8 mouse cellular contexts compared by ENCODE assay signal in the genomic region with DNA sequence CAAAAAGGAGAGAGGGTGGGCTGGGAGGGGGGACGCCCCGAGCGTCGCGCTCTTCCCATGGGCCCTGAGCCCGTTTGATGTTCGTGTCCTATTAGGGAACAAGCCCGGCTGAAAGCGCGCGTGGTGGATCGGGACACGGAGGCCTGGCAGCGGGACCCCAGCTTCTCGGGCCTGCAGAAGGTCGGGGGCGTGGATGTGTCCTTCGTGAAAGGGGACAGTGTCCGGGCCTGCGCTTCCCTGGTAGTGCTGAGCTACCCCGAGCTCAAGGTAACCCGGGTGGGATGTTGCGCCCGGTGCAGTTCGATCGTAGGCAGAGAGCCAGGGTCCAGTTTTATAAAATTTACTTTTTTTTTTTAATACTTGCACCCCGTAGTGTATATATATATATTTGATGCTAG. TPM values are rescaled to one million over a fixed set of nuclear protein-coding genes. Genes with fewer than 3 reads are reported as not detected.
DNase-seq lines count a peak whose midpoint lies in the region; ATAC-seq and TF ChIP-seq lines count a peak whose summit lies in the region.

No protein-coding gene starts in this region.

- no peaks in the 10 kb centered on the region for H3K4me1 ChIP-seq in spleen, adult 2 months (ENCODE audit: control insufficient read depth, insufficient read depth, insufficient read length)
- H3K4me1 ChIP-seq in limb, embryonic 14.5 days (ENCODE audit: control insufficient read depth, insufficient read depth, low read length): peaks cover 14% of the 10 kb centered on the region
- peaks cover 8% of the 10 kb centered on the region; the same call in 1 of the 2 replicates for H3K4me1 ChIP-seq in stomach, embryonic 16.5 days (ENCODE audit: control insufficient read depth, insufficient read depth, low read length)

- no peaks in the 10 kb centered on the region for H3K27me3 ChIP-seq in spleen, adult 2 months (ENCODE audit: control insufficient read depth, insufficient read depth, low read length)
- no peaks in the 10 kb centered on the region for H3K27me3 ChIP-seq in limb, embryonic 14.5 days (ENCODE audit: control insufficient read depth, insufficient read depth, low read length)
- no peaks in the 10 kb centered on the region for H3K27me3 ChIP-seq in stomach, embryonic 16.5 days (ENCODE audit: control insufficient read depth, insufficient read depth, low read length)

- intact Hi-C loops in gastrocnemius, adult 2 months (cut with DNase I): loop anchor here (5.0 kb wide), 1 partner anchor 154 kb away; no protein-coding TSS in a partner anchor
- intact Hi-C loops in gastrocnemius, postnatal 36 days (cut with DNase I): loop anchor here (1.0 kb wide), 1 partner anchor 151 kb away; no protein-coding TSS in a partner anchor

- peak overlapping the region; percentile 78 for H3K9ac ChIP-seq in limb, embryonic 14.5 days (ENCODE audit: low read depth, low read length, severe bottlenecking)
- H3K9ac ChIP-seq in stomach, embryonic 16.5 days (ENCODE audit: low read length): peak overlapping the region; percentile 85

- H3K4me3 ChIP-seq in gastrocnemius, adult 2 months: peak overlapping the region; percentile 93
- H3K4me3 ChIP-seq in spleen, adult 2 months (ENCODE audit: extremely low read depth, insufficient read depth, insufficient read length): peak overlapping the region; percentile 97
- peak overlapping the region; percentile 81 for H3K4me3 ChIP-seq in limb, embryonic 14.5 days (replicated peaks; ENCODE audit: low read length)
- H3K4me3 ChIP-seq in stomach, embryonic 16.5 days (replicated peaks; ENCODE audit: low read length): peak overlapping the region; percentile 68

- H3K27ac ChIP-seq in gastrocnemius, adult 2 months: peak overlapping the region; percentile 99
- H3K27ac ChIP-seq in spleen, adult 2 months (ENCODE audit: insufficient read depth, low read length): peak overlapping the region; percentile 39; the same call in 1 of the 2 replicates
- peak overlapping the region; percentile 78 for H3K27ac ChIP-seq in limb, embryonic 14.5 days (replicated peaks; ENCODE audit: low read depth, low read length)
- peak overlapping the region; percentile 86 for H3K27ac ChIP-seq in stomach, embryonic 16.5 days (ENCODE audit: low read length)

- H3K9me3 ChIP-seq in limb, embryonic 14.5 days (ENCODE audit: control insufficient read depth, low read length): no peaks in the 10 kb centered on the region
- H3K9me3 ChIP-seq in stomach, embryonic 16.5 days (replicated peaks; ENCODE audit: control insufficient read depth, low read length): no peaks in the 10 kb centered on the region

- WGBS in spleen, adult 2 months: 4% methylated on average over 27 of the region's 27 CpGs
- WGBS in limb, embryonic 14.5 days: 5% methylated on average over 27 of the region's 27 CpGs
- 6% methylated on average over 27 of the region's 27 CpGs for WGBS in stomach, embryonic 16.5 days

- DNase-seq in gastrocnemius, adult 2 months: no peak
- no peak for DNase-seq in gastrocnemius, postnatal 36 days
- DNase-seq in spleen, adult 2 months (ENCODE audit: low read depth in 1 of 2, low spot score in 2 of 2): no peak
- no peak for DNase-seq in spleen, adult 12 weeks (ENCODE audit: low spot score)
- DNase-seq in limb, embryonic 14.5 days (ENCODE audit: low spot score): no peak
- DNase-seq in left cerebral cortex, adult 18-20 months (ENCODE audit: low spot score in 2 of 2): no peak
- DNase-seq in layer of hippocampus, adult 18-20 months (ENCODE audit: low spot score in 2 of 2): no peak

- H3K4me2 ChIP-seq in limb, embryonic 14.5 days (replicated peaks; ENCODE audit: low read depth, low read length, severe bottlenecking): peak overlapping the region; percentile 94
- H3K4me2 ChIP-seq in stomach, embryonic 16.5 days (ENCODE audit: low read depth, low read length): peak overlapping the region; percentile 76

- no peak for TF ChIP-seq CTCF in gastrocnemius, adult 2 months (IDR thresholded peaks at IDR 0.05)
- TF ChIP-seq CTCF in spleen, adult 2 months (IDR thresholded peaks at IDR 0.05; ENCODE audit: extremely low read depth, insufficient read depth, insufficient read length, insufficient replicate concordance): no peak

- TF ChIP-seq POLR2A in spleen, adult 2 months (IDR thresholded peaks at IDR 0.05; ENCODE audit: low read depth, low read length): no peak
- TF ChIP-seq POLR2A in limb, embryonic 14.5 days (IDR thresholded peaks at IDR 0.05; ENCODE audit: borderline replicate concordance, extremely low read depth, insufficient read depth, insufficient read length): no peak

- H3K36me3 ChIP-seq in spleen, adult 2 months (ENCODE audit: control insufficient read depth, insufficient read depth, low read length): peaks cover 3% of the 10 kb centered on the region
- H3K36me3 ChIP-seq in limb, embryonic 14.5 days (ENCODE audit: control insufficient read depth, insufficient read depth, low read length): peaks cover 6% of the 10 kb centered on the region; the same call in 1 of the 2 replicates
- no peaks in the 10 kb centered on the region for H3K36me3 ChIP-seq in stomach, embryonic 16.5 days (ENCODE audit: control insufficient read depth, insufficient read depth, low read length)

- no peak for ATAC-seq in limb, embryonic 14.5 days (ENCODE audit: low FRiP score, low read depth)
- ATAC-seq in stomach, embryonic 16.5 days (ENCODE audit: insufficient read depth, low FRiP score): peak; percentile 19; the same call in 1 of the 2 replicates

RNA-seq across cellular contexts. Expression of gene Endov, which starts 0.5 kb away (rescaled TPM):
- 1 to 10 TPM; 4.3 to 4.5 TPM for total RNA-seq in gastrocnemius, adult 2 months (2021)
- total RNA-seq in gastrocnemius, postnatal 36 days (2021): 1 to 10 TPM; 3.8 to 3.9 TPM
- polyA plus RNA-seq in spleen, adult 2 months (2012; rRNA removed): 15.7 and 20.6 TPM in 2 replicates
- polyA plus RNA-seq in limb, embryonic 14.5 days (2012; rRNA removed): 29.3 and 32.9 TPM in 2 replicates
- polyA plus RNA-seq in limb, embryonic 14.5 days (2014; fragmentation: Nextera tagmentation; extraction: Ambion mirVana): 12.0 and 14.9 TPM in 2 replicates
- 14.0 and 14.8 TPM in 2 replicates for polyA plus RNA-seq in stomach, embryonic 16.5 days (2015; fragmentation: Nextera tagmentation; extraction: Ambion mirVana)
- total RNA-seq in left cerebral cortex, adult 18-20 months (2021): 10 to 100 TPM; 32.2 to 35.1 TPM
- 10 to 100 TPM; 34.7 to 36.2 TPM for total RNA-seq in layer of hippocampus, adult 18-20 months (2021)

RNA-seq across cellular contexts. Expression of gene Nptx1, which starts 55.9 kb away (rescaled TPM):
- not detected for total RNA-seq in gastrocnemius, adult 2 months (2021)
- under 1 TPM in 1 of 2 experiments, not detected in 1; 0.10 TPM for total RNA-seq in gastrocnemius, postnatal 36 days (2021)
- polyA plus RNA-seq in spleen, adult 2 months (2012; rRNA removed): 0.02 and 0.06 TPM in 2 replicates
- 2.2 and 2.5 TPM in 2 replicates for polyA plus RNA-seq in limb, embryonic 14.5 days (2012; rRNA removed)
- polyA plus RNA-seq in limb, embryonic 14.5 days (2014; fragmentation: Nextera tagmentation; extraction: Ambion mirVana): 1.4 and 1.6 TPM in 2 replicates
- polyA plus RNA-seq in stomach, embryonic 16.5 days (2015; fragmentation: Nextera tagmentation; extraction: Ambion mirVana): 0.29 and 0.32 TPM in 2 replicates
- total RNA-seq in left cerebral cortex, adult 18-20 months (2021): 100 to 1,000 TPM; 226 to 265 TPM
- total RNA-seq in layer of hippocampus, adult 18-20 months (2021): 100 to 1,000 TPM; 492 to 504 TPM

Comparison
In these comparisons a context has a peak if more than half of its experiments do, and no peak if none do; other contexts are left out.
1. H3K27ac ChIP-seq: peak in every context shown above with its lines; median percentile 99 in gastrocnemius, adult 2 months; 86 in stomach, embryonic 16.5 days; 78 in limb, embryonic 14.5 days; 39 in spleen, adult 2 months.
2. RNA of gene Endov, which starts 0.5 kb away (total RNA-seq): 34.7 to 36.2 TPM in layer of hippocampus, adult 18-20 months and 32.2 to 35.1 TPM in left cerebral cortex, adult 18-20 months; 4.3 to 4.5 TPM in gastrocnemius, adult 2 months and 3.8 to 3.9 TPM in gastrocnemius, postnatal 36 days; every median in the first group is over 4 times any median in the second.
3. RNA of gene Nptx1, which starts 55.9 kb away (total RNA-seq): 492 to 504 TPM in layer of hippocampus, adult 18-20 months and 226 to 265 TPM in left cerebral cortex, adult 18-20 months; 0.10 TPM in gastrocnemius, postnatal 36 days and not detected in gastrocnemius, adult 2 months; every median in the first group is over 100 times any median in the second.
4. Peak in every context shown above with its lines, with median percentiles within 50 percentile points of each other: H3K4me3 ChIP-seq.